Mouse (Mus musculus): ENCODE results near the gene Dlk2.

DNA sequence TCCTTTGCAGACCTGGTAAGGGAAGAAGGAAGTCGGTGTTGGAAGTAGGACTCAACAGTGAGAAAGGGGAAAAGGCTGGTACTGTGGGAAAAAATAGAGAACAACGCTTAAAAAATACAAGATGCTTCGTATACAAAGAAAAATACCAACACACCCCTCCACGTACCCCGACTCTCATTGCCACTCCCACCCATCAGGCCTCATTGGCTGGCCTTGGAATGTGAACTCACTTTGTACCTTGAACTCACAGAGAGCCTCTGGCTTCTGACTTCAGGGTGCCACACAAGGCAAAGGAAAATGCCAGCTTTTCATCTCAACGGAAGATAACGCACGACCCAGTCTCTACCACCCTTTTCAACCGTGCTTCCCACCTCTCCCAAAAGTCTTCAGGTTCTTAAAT lies 14.1 kb upstream of the Dlk2 start:
- no peak for TF ChIP-seq CTCF (IDR thresholded peaks at IDR 0.05)
- no peak for TF ChIP-seq POLR2A (IDR thresholded peaks at IDR 0.05; ENCODE audit: insufficient read depth, low read depth, low read length)
- TF ChIP-seq EP300 (IDR thresholded peaks at IDR 0.05; ENCODE audit: insufficient read depth, low read depth, low read length): no peak

Measured in heart, adult 2 months (tissue).